Mouse (Mus musculus): ENCODE data around the gene Plcl2. TPM values are rescaled to one million over a fixed set of nuclear protein-coding genes. Genes with fewer than 3 reads are reported as not detected.

The Plcl2 gene
- polyA plus RNA-seq, 1 experiment from 2014 or later, result 1.0 TPM

- DNase-seq (ENCODE audit: low spot score) (no peak), ATAC-seq (no peak)
- no peak overlapping the region for H3K9ac ChIP-seq (replicated peaks; ENCODE audit: low read depth)
- TF ChIP-seq EP300 (IDR thresholded peaks at IDR 0.05) (no peak), CTCF (IDR thresholded peaks at IDR 0.05) (no peak)
- H3K4me3 ChIP-seq (ENCODE audit: low read depth, low read length), result no peak overlapping the region
- no peaks in the 10 kb centered on the region for H3K36me3 ChIP-seq (ENCODE audit: insufficient read depth, low read length)
- no peak overlapping the region for H3K4me2 ChIP-seq (replicated peaks; ENCODE audit: low read depth, low read length)
- H3K9me3 ChIP-seq (ENCODE audit: low read length), result no peaks in the 10 kb centered on the region
- peaks cover 3% of the 10 kb centered on the region; the same call in 1 of the 2 replicates for H3K4me1 ChIP-seq (ENCODE audit: insufficient read depth, low read depth, low read length)
- WGBS, result 85% methylated on average over 5 of the region's 5 CpGs
- H3K27ac ChIP-seq (ENCODE audit: low read length), result no peak overlapping the region
- H3K27me3 ChIP-seq (replicated peaks; ENCODE audit: insufficient read depth, low read length), result no peaks in the 10 kb centered on the region
Measured at GRCm38 (mm10) chr17:50512222-50512621, 3.0 kb downstream of the Plcl2 start.

GRCm38 (mm10) chr17:50512841-50513240 is 3.6 kb downstream of the Plcl2 start:
- whole genome bisulfite sequencing, result 90% methylated on average over 7 of the region's 7 CpGs
- Histone ChIP-seq H3K4me2 (replicated peaks; ENCODE audit: low read depth, low read length) (no peak overlapping the region), H3K4me3 (ENCODE audit: low read depth, low read length) (no peak overlapping the region), H3K27me3 (replicated peaks; ENCODE audit: insufficient read depth, low read length) (no peaks in the 10 kb centered on the region), H3K4me1 (ENCODE audit: insufficient read depth, low read depth, low read length) (peaks cover 3% of the 10 kb centered on the region; the same call in 1 of the 2 replicates), H3K36me3 (ENCODE audit: insufficient read depth, low read length) (no peaks in the 10 kb centered on the region), H3K9ac (replicated peaks; ENCODE audit: low read depth) (no peak overlapping the region), H3K9me3 (ENCODE audit: low read length) (no peaks in the 10 kb centered on the region), H3K27ac (ENCODE audit: low read length) (no peak overlapping the region)
- no peak for TF ChIP-seq EP300 (IDR thresholded peaks at IDR 0.05)
- no peak for TF ChIP-seq CTCF (IDR thresholded peaks at IDR 0.05)
- ATAC-seq (no peak), DNase-seq (ENCODE audit: low spot score) (no peak)

- no peak for TF ChIP-seq CTCF (IDR thresholded peaks at IDR 0.05)
- no peak for TF ChIP-seq EP300 (IDR thresholded peaks at IDR 0.05)
- ATAC-seq, result no peak
- DNase-seq (ENCODE audit: low spot score), result no peak
- WGBS, result 92% methylated on average over 7 of the region's 7 CpGs
- no peaks in the 10 kb centered on the region for H3K27me3 ChIP-seq (replicated peaks; ENCODE audit: insufficient read depth, low read length)
- no peaks in the 10 kb centered on the region for H3K36me3 ChIP-seq (ENCODE audit: insufficient read depth, low read length)
- no peak overlapping the region for H3K9ac ChIP-seq (replicated peaks; ENCODE audit: low read depth)
- no peaks in the 10 kb centered on the region for H3K9me3 ChIP-seq (ENCODE audit: low read length)
- no peak overlapping the region for H3K27ac ChIP-seq (ENCODE audit: low read length)
- peaks cover 3% of the 10 kb centered on the region; the same call in 1 of the 2 replicates for H3K4me1 ChIP-seq (ENCODE audit: insufficient read depth, low read depth, low read length)
- no peak overlapping the region for H3K4me3 ChIP-seq (ENCODE audit: low read depth, low read length)
- no peak overlapping the region for H3K4me2 ChIP-seq (replicated peaks; ENCODE audit: low read depth, low read length)
Measured at GRCm38 (mm10) chr17:50513376-50513775, 4.2 kb downstream of the Plcl2 start.

- Histone ChIP-seq H3K36me3 (ENCODE audit: insufficient read depth, low read length) (no peaks in the 10 kb centered on the region), H3K27me3 (replicated peaks; ENCODE audit: insufficient read depth, low read length) (no peaks in the 10 kb centered on the region), H3K4me1 (ENCODE audit: insufficient read depth, low read depth, low read length) (peaks cover 3% of the 10 kb centered on the region; the same call in 1 of the 2 replicates), H3K27ac (ENCODE audit: low read length) (no peak overlapping the region), H3K4me2 (replicated peaks; ENCODE audit: low read depth, low read length) (no peak overlapping the region), H3K9me3 (ENCODE audit: low read length) (no peaks in the 10 kb centered on the region), H3K4me3 (ENCODE audit: low read depth, low read length) (no peak overlapping the region), H3K9ac (replicated peaks; ENCODE audit: low read depth) (no peak overlapping the region)
- TF ChIP-seq CTCF (IDR thresholded peaks at IDR 0.05) (no peak), EP300 (IDR thresholded peaks at IDR 0.05) (no peak)
- ATAC-seq, result no peak
- DNase-seq (ENCODE audit: low spot score), result no peak
- 83% methylated on average over 7 of the region's 7 CpGs for WGBS
Measured at GRCm38 (mm10) chr17:50514012-50514411, 4.8 kb downstream of the Plcl2 start.

GRCm38 (mm10) chr17:50515926-50516325 is 6.7 kb downstream of the Plcl2 start:
- DNase-seq (ENCODE audit: low spot score), result no peak
- Histone ChIP-seq H3K27ac (ENCODE audit: low read length) (no peak overlapping the region), H3K4me2 (replicated peaks; ENCODE audit: low read depth, low read length) (no peak overlapping the region), H3K4me3 (ENCODE audit: low read depth, low read length) (no peak overlapping the region), H3K36me3 (ENCODE audit: insufficient read depth, low read length) (no peaks in the 10 kb centered on the region), H3K9me3 (ENCODE audit: low read length) (no peaks in the 10 kb centered on the region), H3K27me3 (replicated peaks; ENCODE audit: insufficient read depth, low read length) (no peaks in the 10 kb centered on the region), H3K4me1 (ENCODE audit: insufficient read depth, low read depth, low read length) (no peaks in the 10 kb centered on the region), H3K9ac (replicated peaks; ENCODE audit: low read depth) (no peak overlapping the region)
- no peak for ATAC-seq
- WGBS, result 70% methylated on average over 4 of the region's 4 CpGs
- TF ChIP-seq EP300 (IDR thresholded peaks at IDR 0.05) (no peak), CTCF (IDR thresholded peaks at IDR 0.05) (no peak)

- no peaks in the 10 kb centered on the region for H3K36me3 ChIP-seq (ENCODE audit: insufficient read depth, low read length)
- H3K4me1 ChIP-seq (ENCODE audit: insufficient read depth, low read depth, low read length), result no peaks in the 10 kb centered on the region
- TF ChIP-seq CTCF (IDR thresholded peaks at IDR 0.05) (no peak), EP300 (IDR thresholded peaks at IDR 0.05) (no peak)
- H3K9ac ChIP-seq (replicated peaks; ENCODE audit: low read depth), result no peak overlapping the region
- H3K27ac ChIP-seq (ENCODE audit: low read length), result no peak overlapping the region
- H3K27me3 ChIP-seq (replicated peaks; ENCODE audit: insufficient read depth, low read length), result no peaks in the 10 kb centered on the region
- no peak overlapping the region for H3K4me2 ChIP-seq (replicated peaks; ENCODE audit: low read depth, low read length)
- DNase-seq (ENCODE audit: low spot score) (no peak), ATAC-seq (no peak)
- 69% methylated on average over 6 of the region's 6 CpGs for WGBS
- no peaks in the 10 kb centered on the region for H3K9me3 ChIP-seq (ENCODE audit: low read length)
- H3K4me3 ChIP-seq (ENCODE audit: low read depth, low read length), result no peak overlapping the region
Measured at GRCm38 (mm10) chr17:50517781-50518415, 8.7 kb downstream of the Plcl2 start.
